Mouse (Mus musculus) heart, adult 18-20 months (tissue): ENCODE data around the gene Fmn2. TPM values are rescaled to one million over a fixed set of nuclear protein-coding genes. Genes with fewer than 3 reads are reported as not detected.

Experiments
- DNase-seq, 2 experiments: peaks; one replicate each; pipeline ENCODE4 v3.0.0; 2021 to 2022; ENCODE audit warnings: mixed read lengths in 1 of 2
- total RNA-seq, 2 experiments: library from RNA; stranded (reverse); gene quantifications; 2 replicates each; pipeline ENCODE4 v1.2.3; 2021

The Fmn2 gene
- total RNA-seq, 2 experiments from 2014 or later = 0.27 to 0.46 TPM

DNA sequence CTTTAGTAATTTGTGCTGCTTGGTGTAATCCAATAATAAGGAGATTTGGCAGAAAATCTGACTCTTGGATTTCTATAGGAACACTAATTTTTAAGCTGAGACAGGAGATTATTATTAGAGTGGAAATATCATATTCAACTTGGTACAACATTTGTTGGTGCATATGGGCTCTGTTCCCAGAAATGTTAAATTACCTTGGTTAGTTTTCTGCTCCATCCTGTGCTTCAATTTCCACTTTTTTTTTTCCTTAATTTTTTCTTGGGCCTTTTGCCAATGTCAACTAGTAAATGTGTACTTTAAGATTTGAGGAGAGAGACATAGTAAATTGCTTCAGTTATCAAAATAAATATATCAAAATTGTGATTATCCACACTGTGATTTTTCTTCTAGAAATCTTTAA lies 163.5 kb downstream of the Fmn2 start:
- DNase-seq = no peak

DNA sequence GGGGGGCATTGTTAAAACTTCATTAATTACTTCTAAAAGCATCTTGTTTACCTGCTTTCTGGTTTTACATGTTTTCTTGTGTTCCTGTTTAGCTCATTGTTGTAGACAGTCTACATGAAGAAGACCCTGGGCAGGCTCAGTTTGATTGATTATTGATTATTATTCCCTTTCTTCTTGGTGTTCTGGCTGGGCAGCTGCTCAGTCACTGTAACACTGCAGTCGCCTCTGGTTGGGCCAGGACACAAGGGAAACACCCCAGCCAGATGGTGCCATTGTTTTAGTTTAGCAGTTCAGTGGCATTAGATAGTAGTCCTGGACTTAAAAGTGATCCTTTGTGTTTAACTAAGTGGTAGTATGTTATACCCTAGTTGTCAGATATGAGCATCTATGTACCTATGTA lies 167.5 kb downstream of the Fmn2 start:
- DNase-seq = no peak

DNA sequence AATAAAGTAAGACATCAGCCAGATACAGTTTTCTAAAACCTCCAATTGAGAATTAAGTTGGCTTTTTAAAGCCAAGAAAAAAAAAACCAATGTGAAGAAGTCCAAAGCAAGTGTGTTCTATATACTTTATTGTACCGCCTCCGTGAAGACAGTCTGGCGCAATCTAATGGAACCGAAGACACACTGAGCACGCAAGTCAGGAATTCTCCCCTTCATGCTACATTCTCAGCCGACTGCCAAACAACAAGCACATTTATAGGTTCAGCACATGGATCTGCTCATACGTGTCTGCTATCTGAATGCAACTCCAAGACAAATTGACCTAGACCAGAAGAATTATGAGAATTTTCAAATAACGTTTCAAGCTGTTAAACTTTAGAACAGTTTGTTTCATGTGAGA lies 169.2 kb downstream of the Fmn2 start:
- no peak for DNase-seq

DNA sequence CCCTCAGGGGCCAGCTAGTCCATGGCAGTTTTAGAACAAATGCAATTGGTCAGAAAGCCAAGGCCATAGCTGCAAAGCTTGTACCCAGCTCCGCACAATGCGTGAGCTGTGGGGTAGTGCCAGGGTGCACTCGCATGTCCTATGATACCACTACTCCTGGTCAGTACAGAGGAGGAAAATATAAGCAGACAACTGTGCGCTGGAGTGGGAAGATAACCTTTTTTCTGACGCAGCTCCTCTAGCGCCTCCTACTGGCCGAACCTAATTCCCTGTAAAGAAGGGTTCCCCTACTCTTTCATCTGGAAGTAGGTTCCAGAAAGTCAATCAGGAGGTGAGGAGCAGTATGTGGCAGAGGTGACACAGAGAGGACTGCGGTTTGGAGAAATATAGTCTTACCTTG lies 173.0 kb downstream of the Fmn2 start:
- no peak for DNase-seq

DNA sequence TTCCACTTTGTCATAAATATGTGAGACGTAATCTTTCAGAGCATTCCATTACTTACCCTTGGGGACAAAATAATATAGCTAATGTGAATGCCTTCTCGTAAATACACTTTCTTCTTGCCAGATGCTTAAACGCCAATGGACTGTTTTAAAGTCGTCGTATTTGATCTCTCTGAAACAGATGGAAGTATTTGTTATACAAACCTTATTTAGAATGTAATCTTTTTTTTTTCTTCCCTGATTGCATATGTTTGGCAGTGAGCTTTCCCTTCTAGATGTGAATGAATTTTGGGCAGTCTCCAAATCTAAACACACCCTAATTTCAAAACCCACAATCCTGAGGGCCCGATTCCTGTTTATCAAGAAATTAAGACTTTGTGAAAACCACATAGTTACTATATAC lies 173.7 kb downstream of the Fmn2 start:
- no peak for DNase-seq

DNA sequence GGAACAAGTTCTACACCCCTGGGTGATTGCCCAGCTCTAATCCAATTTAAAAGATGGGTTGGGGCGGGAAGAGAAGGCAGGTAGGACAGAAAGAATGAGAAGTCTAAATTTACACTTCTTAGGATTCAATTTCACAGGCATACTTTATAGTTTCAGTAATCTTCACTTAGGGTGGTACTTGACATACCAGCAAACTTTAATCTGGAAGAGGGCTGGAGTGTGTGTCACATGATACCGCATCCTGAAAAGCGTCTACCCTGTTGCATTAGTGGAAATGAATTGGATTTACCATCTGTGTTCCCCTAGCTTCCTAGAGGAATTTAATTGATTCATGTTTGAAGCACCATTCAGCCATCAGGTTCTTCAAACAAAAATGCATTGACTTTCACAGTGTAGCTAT lies 174.6 kb downstream of the Fmn2 start:
- DNase-seq = no peak

DNA sequence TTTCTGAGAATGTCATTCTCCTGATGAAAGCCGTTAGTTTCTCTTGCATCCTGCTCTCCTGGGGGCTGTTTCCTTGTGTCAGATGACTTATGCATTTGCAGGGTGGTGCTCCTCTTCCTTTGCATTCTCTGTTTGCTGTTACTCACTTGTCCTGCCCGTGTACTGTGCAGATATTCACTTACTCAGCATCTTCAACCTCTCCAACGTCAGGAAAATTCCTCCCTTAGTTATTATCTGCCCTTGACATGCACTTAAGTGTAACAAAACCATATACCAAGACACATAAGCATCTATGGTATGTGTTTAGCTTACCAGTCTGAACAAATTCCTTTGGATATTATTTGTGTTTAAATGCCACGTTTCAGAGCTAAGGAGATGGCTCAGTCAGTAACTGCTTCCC lies 175.6 kb downstream of the Fmn2 start:
- DNase-seq = no peak

DNA sequence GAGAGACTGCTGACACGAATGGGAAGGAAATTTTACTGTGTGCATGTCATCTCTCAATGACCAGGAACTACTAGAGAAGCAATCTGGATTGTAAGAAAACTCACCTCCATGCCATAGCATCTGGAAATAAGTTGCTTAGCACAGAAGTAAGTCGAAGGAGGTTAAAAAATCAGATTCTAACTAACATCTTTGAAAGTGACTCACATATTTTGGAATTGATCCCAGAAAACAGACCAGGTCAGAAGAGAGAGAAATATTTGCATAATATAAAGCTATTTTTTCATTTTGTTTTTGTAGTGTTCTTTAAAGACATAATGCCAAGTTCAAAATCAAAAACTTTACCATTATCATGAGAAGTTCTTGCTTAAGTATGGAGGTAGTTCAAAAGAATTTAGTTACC lies 187.7 kb downstream of the Fmn2 start:
- no peak for DNase-seq

DNA sequence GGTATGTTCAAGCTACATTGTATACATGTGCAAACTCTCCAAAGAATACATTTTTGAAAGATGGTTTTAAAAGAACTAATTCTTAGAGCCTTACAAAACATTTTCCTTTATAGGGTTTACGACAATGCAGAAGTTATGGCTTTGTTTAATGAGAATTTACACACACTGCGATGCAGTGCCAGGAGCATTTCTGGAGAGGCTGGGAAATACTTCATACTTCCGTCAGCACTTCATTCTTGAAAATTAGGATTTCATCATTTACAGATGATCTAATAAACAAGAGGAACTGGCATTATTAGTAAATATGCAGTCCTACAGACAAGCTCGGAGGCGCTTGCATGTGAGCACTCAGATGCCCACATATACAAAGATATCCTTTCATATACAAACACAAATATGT lies 199.2 kb downstream of the Fmn2 start:
- no peak for DNase-seq

DNA sequence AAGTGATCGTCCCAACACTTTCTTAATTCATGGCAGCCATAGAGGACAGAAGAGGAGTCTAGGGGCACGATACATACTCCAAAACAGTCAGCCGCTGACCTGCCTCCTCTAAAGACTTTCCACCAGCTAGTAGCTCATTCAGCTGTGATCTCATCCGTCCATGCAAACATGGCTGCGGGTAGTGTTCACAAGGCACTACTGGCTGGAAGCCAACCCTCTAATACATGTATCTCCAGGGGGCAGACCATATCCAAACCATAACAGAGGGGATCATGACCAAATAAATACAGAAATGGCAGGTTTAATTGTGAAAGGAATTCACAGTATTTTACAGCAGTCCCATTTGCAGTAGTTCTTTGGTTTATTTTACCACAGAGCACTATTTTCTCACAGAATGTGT lies 200.2 kb downstream of the Fmn2 start:
- no peak for DNase-seq

DNA sequence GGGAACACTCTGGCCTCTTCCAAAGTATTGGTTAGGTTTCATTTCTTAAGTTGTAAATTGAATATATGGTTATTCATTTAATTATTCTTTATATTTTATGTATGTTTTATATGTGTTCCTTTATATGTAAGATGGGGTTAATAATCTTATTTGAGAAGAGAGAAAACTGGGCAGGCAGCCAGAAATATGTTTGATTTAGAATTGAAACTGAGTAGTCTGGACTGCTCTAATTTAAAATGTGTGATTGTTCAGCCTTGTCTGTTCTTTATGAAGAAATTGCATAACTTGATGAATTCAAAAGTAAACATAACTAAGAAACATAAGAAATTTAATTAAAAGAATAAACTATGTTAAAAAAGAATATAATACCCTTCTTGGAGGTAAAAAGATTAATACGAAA lies 202.3 kb downstream of the Fmn2 start:
- DNase-seq = no peak

DNA sequence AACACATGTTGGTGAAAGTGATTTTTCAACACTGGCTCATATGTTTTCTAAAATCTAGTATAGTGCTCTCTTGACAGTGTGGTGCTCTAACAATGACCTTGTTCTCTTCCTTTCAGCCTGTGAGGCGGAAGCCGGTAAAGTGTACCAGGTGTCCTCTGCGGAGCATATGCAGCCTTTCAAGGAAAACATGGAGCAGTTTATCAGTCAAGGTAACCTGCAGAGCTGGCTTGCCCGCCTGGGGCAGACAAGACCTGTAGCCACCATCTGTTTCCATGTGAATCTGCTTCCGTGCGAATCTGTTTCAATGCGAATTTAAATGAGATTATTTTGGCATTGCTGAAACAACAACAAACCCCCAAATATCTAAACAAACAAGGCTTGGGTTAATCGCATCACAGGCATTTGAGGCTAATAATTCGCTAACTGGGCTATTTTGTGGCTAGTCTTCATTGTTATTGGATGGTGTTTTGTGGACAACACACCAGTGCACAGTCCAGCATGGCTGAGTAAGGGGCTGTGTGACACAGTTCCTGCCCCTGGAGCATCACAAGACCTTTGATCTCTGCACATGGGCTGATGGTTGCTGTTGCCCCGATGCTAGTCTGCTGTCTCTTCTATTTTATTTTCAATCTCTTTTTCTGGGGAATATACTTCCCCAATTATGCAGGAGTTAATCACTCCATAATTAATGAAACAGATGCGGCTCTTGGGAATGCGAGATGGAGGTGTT lies 218.3 kb downstream of the Fmn2 start:
- no peak for DNase-seq

DNA sequence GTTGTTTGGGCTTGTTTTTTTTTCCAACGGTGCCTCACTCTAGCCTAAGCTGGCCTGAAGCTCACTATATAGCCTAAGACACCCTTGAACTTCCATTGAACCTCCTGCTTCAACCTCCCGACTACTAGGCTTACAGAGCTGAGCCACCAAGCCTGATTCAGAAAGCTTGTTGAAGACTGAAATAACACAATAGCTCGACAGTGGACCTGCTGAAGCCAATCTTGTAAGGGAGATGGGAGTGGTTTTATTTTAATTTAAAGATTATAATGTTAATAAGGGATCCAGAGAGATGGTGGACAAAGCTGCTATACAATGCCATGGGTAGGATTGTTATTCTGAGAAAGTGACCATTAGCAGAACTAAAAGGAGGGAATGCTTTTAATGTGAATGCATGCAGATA lies 227.1 kb downstream of the Fmn2 start:
- no peak for DNase-seq

DNA sequence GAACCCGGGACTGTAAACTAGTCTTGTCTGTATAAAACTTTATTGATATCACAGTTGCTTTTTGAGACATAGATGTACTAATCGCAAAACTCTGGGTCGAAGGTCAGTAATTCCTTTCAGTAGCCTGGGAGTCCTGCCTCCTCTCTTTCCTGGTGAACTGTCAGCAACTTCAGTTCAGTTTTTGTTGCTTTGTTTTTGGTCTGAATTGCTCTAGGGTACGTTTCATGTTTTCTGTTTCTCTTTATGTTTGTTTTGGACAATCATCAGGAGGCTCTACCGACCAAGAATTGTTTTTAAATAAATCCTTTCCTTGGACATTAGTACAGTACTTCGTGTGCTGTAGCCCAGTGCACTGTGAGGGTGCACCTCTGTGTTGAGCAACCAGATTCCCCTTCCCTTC lies 231.1 kb downstream of the Fmn2 start:
- DNase-seq = no peak

DNA sequence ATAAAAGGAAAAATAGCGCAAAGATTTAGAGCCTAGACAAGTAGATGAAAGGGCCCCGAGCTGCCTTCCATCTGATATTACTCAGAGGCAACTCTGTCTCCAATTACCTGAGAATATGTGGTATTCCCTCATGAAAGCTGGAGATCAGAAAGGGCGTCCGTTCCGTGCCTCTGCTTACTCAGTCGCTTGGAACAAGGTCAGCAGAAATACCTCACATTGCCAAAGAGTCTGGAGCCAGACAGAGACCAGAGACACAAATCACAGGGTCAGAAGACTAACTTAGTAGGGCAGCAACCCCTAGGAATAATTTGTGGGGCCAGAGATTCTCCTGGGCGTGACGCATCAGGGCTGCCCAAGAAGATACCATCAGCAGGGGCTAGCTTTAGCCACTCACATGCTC lies 237.3 kb downstream of the Fmn2 start:
- no peak for DNase-seq

DNA sequence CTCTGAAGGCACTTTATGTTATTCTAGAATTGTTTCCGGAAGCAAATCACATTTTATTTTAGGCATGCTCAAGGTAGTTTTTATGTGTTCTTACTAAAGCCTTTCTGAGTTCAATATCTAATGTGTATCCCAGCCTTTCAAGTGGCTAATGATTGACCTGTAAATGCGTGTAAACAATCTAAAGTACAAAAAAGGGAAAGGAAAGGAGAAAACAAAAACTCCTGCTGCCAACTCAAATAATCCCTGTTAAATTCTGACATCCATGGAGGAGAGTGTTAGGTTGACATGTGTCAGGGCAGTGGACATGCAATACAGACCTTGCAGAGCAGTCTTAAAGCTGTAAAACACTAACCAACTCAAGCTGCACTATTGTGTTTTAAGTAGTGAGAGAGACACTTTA lies 241.0 kb downstream of the Fmn2 start:
- DNase-seq = no peak

DNA sequence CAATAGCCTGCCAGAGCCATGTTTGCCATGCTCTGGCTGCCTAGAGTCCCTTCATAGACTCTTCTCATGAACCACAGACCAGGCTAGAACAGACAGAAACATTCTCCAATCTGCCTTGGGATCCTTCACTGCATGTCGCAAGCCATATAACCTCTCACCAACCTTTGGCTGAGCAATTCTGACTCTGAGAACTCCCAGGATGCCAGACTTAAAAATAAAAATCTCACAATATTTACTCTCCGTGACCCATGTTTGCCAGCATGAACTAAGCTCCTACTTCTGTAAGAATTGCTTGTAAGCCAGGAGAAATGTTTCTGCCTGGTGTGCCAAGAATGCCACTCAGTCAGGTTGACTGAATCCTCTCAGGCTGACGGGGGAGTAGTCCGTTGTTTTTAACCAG lies 246.9 kb downstream of the Fmn2 start:
- peak in 1 of 2 experiments; percentile 2 for DNase-seq

DNA sequence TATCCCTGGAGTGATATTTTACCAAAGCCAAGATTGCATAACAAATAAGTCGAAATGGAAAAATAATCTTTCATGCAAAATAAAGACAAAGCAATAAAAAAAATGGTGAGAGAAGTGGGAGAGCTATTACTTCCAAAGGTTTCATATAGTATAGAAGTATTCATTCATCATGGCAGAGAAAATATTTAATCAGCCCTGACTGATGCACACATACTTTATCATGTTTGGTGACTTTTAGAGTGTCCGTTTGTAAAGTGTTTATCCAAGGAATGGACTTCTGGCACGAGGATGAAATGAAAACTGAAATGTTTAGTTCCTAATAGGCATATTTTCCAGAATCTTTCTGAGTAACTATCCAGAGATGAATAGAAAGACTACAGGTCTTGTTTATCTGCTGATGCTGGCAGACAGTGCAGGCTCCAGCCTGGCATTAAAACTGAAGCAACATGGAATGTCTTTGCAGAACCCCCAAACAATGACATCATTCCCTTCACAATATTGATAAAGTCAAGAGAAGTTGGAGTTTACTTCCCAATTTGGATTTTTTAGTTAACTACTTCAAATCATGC lies 249.4 kb downstream of the Fmn2 start:
- no peak for DNase-seq

DNA sequence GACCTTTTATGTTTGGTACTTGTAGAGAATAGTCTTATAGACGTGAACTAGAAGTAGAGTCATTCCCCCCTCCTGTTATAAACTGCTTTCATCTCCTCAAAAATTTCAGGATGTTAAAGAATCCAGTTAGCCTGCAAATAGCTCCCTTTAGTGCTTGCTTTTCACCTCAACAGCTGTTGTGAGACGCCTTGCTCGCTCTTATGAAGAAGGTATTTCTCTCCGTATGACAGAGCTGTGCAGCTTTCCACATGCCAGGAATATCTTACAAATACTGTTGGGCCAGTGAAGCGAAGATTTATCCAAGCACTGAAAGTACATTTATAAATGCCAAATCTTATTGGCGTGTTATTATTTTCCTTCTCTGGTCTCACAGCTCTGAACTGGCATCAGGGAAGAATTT lies 257.7 kb downstream of the Fmn2 start:
- DNase-seq = no peak

DNA sequence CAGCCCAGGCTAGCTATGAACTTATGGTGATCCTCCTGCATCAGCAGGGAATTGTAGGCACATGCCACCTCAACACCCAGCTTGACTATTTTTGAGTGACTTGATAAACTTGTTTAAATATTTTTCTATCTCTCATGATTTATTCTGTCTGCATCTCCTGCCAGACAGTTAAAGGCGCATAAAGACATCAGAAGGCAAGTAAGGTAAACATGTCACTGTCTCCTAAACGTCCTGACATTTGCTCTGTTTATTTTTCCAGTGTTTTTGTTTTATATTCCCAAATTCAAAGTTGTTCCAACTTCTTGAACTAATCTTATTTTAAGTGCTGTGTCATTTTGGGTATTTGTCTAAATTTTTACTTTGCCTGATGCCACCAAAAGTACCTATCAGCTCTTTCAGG lies 264.1 kb downstream of the Fmn2 start:
- DNase-seq = no peak

DNA sequence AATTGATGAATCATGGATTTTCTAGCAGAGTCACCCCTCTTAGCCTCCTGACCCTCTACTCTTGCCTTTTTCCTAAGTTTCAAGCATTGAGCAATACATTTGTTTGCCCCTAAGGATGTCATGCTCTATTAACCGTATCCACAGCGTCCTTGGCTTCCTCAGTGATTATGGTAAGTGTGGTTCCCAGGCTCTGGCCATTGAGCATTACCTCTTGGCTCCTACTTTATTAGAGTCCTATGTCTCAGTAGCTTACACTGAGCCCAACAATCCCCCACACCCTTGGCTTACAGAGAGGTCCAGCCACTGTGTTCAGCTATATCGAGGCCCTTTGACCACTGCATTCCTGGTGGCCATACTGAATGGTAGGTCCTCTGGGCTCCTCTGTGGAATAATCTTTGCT lies 265.2 kb downstream of the Fmn2 start:
- no peak for DNase-seq

DNA sequence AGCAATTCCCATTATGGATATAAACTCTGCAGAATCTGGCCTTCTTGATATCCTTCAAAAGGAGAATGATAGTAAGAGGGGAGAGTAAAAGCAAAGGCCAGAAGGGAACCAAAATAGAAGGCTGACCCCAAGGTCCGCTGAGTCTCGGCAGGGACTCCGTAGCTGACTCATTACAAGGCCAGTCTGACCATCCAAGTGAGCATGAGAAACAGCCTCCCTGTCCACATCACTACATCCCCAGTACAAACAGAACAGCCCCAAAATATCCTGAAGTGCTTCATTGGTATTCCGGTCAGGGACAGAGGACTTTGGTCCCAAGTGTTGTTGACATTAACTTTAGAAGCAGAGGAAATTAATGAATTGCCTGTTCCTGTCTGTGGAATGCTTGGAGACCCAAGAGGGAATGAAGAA lies 270.3 kb downstream of the Fmn2 start:
- DNase-seq = no peak

DNA sequence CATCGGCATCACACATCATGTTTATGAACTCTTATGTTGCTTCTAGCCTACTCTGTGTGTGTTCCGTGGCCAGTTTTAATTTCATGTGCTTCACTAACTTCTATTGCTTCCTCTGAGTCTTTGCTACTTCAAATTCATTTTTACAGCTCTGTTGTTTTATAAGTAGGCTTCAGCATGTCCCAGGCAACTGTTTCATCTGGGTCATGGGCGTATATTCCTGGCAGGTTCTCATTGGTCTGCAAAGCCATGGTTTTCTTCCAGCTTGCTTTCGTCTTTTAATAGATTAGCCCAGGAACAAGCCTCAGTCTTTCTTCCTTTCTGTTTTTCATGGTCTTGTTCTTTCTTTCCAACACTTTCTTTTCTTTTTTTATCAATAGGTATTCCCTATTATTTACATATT lies 279.4 kb downstream of the Fmn2 start:
- DNase-seq = no peak

DNA sequence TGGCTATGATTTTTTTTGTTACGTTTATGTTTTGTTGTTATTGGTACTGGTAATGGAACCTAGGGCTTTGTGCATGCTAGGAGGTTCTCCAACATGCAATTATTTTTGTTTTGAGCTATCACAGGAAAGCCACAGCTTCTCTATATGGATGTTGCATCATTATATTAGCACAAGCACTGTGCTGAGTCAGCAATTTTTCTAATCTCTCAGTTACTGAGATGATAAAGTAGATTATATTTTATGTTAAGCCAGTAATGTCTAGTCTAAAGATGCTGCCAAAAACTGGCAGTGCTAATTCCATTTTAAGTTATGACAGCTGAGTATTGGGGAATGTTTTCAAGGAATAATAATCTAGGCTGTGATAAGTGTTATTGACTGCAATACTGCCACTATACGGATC lies 287.0 kb downstream of the Fmn2 start:
- DNase-seq = no peak

DNA sequence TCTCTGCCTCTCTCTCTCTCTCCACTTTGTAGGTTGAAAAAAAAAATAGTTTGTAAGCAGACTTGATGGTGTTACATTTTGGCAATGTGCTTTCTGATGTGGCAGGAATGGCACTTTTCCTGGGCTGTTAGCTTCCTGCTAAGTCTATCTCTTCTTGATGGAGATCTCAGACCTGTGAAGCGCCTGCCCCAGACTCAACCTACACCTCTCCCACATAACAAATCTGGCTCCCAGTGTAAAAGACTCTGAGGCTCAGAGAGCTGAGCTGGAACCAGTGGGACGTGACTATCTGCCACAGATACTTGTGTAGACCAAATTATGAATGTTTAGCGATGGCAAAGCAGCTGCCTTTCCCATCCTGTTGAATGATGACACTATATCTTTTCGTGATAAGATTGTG lies 310.2 kb downstream of the Fmn2 start:
- no peak for DNase-seq
